Mouse (Mus musculus) gastrocnemius, postnatal 25 days (tissue): ENCODE results near the gene Zfp683. TPM values are rescaled to one million over a fixed set of nuclear protein-coding genes. Genes with fewer than 3 reads are reported as not detected.

Experiments
- DNase-seq: peaks from one replicate; pipeline ENCODE4 v3.0.0; 2022
- total RNA-seq, 2 experiments: library from RNA; stranded (reverse); gene quantifications; 1 replicate in 1 of 2; 2 replicates in 1 of 2; pipeline ENCODE4 v1.2.3; 2021

The Zfp683 gene
- total RNA-seq, 2 experiments from 2014 or later, result not detected

- no peak for DNase-seq
Measured at GRCm38 (mm10) chr4:134092382-134093288, 39.0 kb downstream of the Zfp683 start.

- DNase-seq, result no peak
Measured at GRCm38 (mm10) chr4:134094004-134094564, 40.4 kb downstream of the Zfp683 start.

- DNase-seq, result peak; percentile 27
Measured at GRCm38 (mm10) chr4:134094923-134095547, 41.4 kb downstream of the Zfp683 start, which contains the start of gene Cd52. Gene Cd52, minus strand, starts transcription at chr4:134095082.

GRCm38 (mm10) chr4:134096120-134096519 lies 42.5 kb downstream of the Zfp683 start:
- DNase-seq, result no peak

GRCm38 (mm10) chr4:134097015-134097608 lies 43.5 kb downstream of the Zfp683 start:
- DNase-seq, result no peak

GRCm38 (mm10) chr4:134098628-134099027 lies 45.0 kb downstream of the Zfp683 start:
- peak; percentile 49 for DNase-seq

- no peak for DNase-seq
Measured at GRCm38 (mm10) chr4:134100245-134100644, 46.6 kb downstream of the Zfp683 start.

GRCm38 (mm10) chr4:134101979-134102741 lies 48.5 kb downstream of the Zfp683 start, which contains the start of gene Ubxn11:
Gene Ubxn11, plus strand, starts transcription at chr4:134102570.
- DNase-seq, result peak; percentile 79

GRCm38 (mm10) chr4:134102742-134103119 lies 49.1 kb downstream of the Zfp683 start:
- DNase-seq, result no peak

GRCm38 (mm10) chr4:134106105-134106504 lies 52.5 kb downstream of the Zfp683 start:
- no peak for DNase-seq

- DNase-seq, result no peak
Measured at GRCm38 (mm10) chr4:134107730-134108129, 54.1 kb downstream of the Zfp683 start.

GRCm38 (mm10) chr4:134108196-134108595 lies 54.6 kb downstream of the Zfp683 start:
- DNase-seq, result no peak

Other genes with a start within 250 kb of the Zfp683 start
- gene Rps6ka1, start 166.0 kb upstream of the Zfp683 start, total RNA-seq, result 1 to 10 TPM; 4.0 to 4.3 TPM
- gene Hmgn2, start 85.2 kb upstream of the Zfp683 start, total RNA-seq, result 10 to 100 TPM; 47.8 to 48.9 TPM
- 1 to 10 TPM; 9.5 TPM for gene Dhdds, start 52.9 kb upstream of the Zfp683 start, total RNA-seq
- under 1 TPM; 0.24 to 0.49 TPM for gene Lin28a, start 35.0 kb upstream of the Zfp683 start, total RNA-seq
- gene Crybg2, start 7.0 kb downstream of the Zfp683 start, total RNA-seq, result not detected
- gene Cd52, start 41.2 kb downstream of the Zfp683 start, total RNA-seq, result 1 to 10 TPM in 1 of 2 experiments, under 1 TPM in 1; 0.61 to 1.2 TPM
- 1 to 10 TPM; 1.0 to 1.3 TPM for gene Ubxn11, start 48.7 kb downstream of the Zfp683 start, total RNA-seq
- gene Sh3bgrl3, start 75.0 kb downstream of the Zfp683 start, total RNA-seq, result 10 to 100 TPM; 19.1 to 26.6 TPM
- gene Cep85, start 133.3 kb downstream of the Zfp683 start, total RNA-seq, result 10 to 100 TPM; 38.9 to 63.2 TPM
- gene Gm7534, start 149.2 kb downstream of the Zfp683 start, total RNA-seq, result not detected
- gene Catsper4, start 173.5 kb downstream of the Zfp683 start, total RNA-seq, result 1 to 10 TPM; 1.2 to 1.4 TPM
- 10 to 100 TPM; 22.8 to 32.8 TPM for gene Cnksr1, start 184.6 kb downstream of the Zfp683 start, total RNA-seq
- gene E130218I03Rik, start 189.8 kb downstream of the Zfp683 start, total RNA-seq, result not detected
- gene Zfp593, start 191.8 kb downstream of the Zfp683 start, total RNA-seq, result 1 to 10 TPM; 3.3 to 4.4 TPM
- gene Gm30191, start 193.1 kb downstream of the Zfp683 start, total RNA-seq, result not detected
- gene Grrp1, start 200.3 kb downstream of the Zfp683 start, total RNA-seq, result 1 to 10 TPM; 3.4 TPM
- 1 to 10 TPM; 2.3 to 3.8 TPM for gene Pdik1l, start 234.1 kb downstream of the Zfp683 start, total RNA-seq